Mouse (Mus musculus): ENCODE data around the gene Inpp5e.

The Inpp5e gene

DNA sequence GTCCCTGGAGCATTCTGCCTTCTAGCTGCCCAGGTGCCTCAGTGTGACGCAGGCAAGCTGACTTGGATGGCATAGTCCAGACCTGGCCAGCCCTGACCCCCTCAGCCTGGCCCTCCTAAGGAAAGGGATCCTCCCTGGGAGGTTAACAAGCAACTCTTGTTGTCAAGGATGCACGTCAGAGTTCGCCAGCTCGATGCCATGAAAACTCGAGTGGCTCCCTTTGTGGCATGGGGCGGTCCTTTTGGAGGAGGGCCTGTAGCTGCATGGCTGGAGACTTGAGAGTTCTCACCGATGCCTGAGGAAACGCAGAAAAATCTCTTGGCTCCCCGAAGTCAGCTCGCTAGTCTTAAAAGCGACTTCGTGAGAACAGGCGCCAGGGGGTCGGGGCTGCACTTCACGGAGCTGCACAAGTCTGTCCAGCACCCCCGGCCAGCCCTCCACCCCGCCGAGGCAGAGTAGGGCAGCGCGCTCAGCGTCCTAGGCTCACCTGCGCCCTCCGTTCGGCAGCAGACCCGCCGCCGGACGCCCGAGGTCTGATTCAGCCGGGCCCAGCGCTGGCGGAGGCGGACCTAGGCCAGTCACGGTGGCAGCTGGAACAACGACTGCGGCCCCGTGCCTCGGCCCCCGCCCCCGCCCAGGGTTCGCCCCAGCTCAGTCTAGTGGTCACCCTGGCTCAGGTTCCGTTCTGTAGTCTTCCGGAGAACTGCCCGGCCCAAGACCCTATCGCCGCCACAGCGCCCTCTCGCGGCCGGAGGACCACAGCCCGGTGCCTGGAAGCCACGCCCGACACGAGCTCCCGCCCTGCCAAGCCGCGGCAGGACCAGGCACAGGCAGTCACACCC lies at the start of gene Inpp5e:
Gene Inpp5e, minus strand, starts transcription at position 689 of the 842 bp plus-strand sequence.
- DNase-seq (ENCODE audit: low spot score): peak; percentile 93

DNA sequence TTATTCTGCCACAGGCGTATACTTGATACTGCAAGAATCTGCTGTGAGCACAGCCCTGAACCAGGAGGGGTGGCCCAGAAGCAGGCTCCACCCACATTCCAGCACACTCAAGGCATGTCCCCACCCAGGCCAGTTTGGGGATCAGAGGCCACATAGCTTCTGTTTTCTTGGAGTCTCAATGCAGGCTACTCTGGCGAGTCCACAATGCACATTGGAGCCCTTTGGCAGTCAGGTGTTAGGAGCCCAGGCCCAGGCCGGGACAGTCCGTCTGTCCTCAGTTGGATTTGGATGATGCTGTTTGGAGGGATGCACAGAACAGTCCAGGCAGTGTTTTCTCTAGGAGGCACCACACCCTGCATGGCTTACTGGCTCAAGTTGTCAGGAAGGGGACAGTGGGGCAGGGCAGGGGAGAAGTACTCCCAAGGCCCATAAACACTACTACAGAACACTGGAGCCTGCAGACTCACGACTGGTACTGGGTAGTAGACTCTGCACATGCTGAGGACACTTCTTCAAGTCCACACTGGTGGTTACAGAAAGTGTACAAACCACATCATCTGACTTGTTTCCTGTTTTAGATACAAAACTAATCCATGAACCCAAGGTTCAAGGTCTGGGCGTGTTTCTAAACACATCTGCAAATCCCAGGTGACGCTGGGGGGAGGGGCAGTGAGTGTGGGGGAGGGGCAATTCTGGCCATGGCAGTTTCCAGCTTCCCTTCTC lies 49.6 kb upstream of the Inpp5e start:
- no peak for DNase-seq (ENCODE audit: low spot score)

DNA sequence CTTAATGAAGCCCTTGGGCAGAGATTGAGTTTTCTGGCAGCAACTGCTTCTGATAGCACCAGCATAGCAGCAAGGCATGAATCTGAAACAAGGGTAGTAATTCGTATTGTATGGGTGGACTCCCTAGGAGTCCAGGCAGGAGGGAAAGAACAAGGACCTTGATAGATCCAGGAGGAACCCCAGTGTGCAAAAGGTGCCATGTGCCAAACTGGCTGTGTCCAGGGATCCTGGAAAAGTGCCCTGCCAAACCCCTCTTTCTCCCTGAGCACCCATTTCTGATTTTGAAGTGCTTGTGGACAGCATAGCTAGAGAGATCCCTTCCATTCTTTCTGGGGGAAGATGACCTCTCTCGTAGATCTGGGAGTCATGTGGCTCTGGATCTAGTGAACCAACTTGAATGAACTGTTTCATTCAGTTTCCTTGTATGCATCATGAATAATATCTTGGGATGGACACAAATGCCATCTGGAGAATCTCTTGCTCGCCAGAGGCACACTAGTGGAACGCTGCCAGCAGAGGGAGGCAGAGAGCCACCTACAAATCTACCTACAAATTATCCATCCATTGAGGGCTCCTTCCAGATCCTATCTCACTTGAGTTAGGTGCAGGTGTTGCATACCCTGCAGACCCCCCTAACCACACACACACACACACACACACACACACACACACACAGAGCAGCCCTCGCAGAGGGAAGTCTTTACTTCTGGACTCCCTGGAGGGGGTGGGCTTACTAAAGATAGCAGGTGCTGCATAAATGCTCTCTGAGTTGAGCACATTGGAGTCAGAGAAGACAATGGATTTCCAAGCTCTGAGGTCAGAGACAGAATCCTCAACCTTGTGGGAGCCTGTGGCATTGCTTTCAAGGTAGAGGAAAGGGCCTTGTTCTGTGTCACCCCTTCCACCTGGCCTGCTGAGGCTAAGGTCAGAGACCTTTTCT lies 40.4 kb upstream of the Inpp5e start:
- peak; percentile 75 for DNase-seq (ENCODE audit: low spot score)

DNA sequence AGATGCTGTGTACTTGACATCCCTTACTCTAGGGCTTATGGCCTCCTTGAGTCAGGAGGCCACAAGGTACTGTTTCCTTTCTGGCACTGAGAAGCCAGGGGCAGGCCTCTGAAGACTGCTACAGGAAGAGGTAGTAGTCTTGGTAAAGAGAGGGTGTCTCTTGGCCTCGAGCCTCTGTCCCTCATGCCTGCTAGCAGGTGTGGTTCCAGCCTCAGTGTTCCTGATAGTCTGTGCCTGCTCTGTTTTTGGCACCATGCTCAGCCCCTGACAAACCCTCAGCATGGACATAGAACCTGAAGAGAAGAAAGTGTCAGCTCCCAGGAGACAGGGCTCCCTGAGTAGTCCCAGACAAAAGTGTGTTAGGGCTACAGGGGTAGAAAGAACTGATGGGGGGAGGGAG lies 38.4 kb upstream of the Inpp5e start:
- no peak for DNase-seq (ENCODE audit: low spot score)

DNA sequence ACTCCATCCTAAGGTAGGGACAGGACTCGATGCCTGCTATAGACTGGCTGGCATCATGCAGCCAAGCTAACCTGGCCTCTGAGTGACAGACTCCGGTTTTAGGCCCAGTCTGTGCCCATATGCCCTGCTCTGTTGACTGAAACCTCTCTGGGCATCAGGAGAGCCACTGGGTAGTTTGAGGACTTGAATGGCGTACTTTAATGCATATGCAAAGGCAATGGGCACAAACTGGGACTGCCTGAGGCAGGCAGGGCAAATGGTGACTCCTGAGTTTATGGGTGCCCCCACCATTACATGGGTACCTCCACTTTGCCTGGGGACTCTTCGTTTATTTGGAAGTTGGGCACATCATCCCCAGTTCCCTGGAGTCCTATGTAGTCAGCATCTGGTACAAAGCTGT lies 37.7 kb upstream of the Inpp5e start:
- DNase-seq (ENCODE audit: low spot score): no peak

DNA sequence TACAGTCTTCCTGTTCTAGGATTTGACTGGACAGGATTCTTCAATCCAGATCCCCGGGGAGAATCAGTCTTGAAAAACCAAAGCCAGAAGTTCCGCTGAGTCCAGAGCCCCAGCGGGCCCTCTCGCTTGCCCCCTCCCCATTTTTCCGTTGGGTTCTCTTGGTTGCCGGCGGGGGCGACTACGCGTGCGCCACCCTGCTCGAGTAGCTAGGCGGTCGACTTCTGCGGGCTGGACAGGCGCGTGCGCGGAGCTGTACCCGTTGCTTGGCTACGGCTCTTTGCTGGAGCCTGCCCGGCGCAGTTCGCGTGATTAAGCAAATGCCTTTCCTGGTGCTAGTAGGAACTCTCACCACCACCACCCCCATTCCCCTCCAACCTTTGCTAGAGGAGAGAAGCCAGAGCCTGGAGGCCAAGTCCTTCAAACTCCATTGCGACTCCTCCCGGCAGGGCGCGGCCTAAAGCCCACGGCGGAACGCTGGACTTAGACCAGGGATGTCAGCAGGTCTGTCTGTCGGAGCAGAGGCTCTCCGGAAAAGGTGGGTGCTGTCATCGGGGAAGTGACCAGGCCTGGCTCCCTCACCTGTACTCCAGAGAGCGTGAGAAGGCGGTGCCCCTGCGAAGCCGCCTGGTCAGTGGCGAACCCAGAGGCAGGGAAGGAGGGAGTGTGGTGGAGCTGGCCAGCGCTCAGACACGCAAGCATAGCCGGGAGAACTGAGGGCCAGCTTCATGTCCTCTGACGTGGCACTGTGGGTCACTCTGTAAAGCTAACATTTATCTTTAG lies 36.9 kb upstream of the Inpp5e start:
- peak; percentile 92 for DNase-seq (ENCODE audit: low spot score)

DNA sequence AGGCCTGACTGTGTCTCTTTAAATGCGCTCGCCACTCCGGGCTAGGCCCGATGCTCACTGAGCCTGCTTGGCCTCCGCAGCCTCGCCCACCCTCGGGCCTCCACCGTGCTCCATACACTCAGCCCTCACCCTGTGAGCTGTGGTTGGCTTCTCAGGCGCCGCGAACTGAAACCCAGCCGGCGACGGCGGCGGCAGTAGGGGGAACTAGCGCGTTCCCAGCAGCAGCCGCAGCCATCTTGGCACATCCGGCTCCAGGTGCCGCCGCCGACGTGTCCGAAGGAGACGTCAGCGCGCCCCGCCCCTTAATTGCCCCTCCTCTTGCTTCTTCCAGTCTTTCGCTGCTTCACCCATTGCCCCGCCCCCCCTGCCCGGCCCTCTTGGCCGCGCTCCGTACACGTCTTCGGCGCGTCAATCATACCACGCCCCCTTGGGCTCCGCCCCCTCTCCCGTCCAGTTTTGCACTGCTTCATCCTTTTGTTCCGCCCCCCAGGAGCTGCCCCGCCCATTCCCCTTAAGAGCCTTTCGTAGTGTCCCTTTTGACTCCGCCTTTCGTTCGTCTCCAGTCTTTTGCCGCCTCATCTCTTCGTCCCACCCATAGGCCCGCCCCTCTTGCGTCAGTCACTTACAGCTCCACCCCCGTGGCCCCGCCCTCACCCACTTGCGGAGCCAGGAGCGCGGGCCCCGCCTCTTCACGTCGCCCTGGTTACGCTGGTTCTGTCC lies 36.1 kb upstream of the Inpp5e start, which contains the start of gene Sec16a:
Gene Sec16a, minus strand, starts transcription at position 271 of the 720 bp plus-strand sequence.
- DNase-seq (ENCODE audit: low spot score): peak; percentile 99

DNA sequence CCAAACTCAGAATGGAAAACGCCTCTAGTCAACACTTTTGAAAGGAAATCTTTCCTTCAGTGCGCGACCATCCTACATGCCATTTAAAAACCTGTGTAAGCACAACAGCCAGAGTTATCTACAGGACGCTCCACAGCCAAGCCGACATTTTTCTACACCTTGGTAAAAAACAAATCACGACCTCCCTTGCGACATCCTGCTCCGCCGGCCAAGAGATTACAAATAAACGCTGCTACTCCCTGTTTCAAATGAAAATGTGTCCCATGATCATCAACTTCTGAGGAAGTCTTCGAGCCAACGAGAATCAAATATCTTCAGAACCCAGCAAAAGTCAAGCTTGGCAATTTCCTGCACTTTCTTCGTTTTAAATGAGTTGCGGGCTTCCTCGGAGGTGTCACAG lies 35.4 kb upstream of the Inpp5e start:
- DNase-seq (ENCODE audit: low spot score): no peak

DNA sequence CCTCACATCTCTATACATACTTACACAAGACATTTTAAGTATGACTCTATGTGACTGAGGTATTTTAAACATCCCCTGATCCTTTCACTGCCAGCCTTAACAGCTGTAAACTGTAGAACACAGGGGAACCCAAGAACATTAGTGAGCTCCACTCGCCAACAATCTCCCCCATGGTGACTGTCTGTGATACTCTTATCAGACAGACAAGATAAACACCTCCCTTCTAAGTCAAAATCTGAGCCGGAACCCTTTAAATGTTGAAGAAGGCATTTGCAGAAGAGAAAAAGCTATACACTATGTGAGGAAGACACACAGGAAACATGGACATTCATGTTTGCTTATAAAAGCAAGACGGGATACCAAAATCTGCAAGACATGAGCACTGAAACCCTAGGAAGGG lies 34.9 kb upstream of the Inpp5e start:
- no peak for DNase-seq (ENCODE audit: low spot score)

DNA sequence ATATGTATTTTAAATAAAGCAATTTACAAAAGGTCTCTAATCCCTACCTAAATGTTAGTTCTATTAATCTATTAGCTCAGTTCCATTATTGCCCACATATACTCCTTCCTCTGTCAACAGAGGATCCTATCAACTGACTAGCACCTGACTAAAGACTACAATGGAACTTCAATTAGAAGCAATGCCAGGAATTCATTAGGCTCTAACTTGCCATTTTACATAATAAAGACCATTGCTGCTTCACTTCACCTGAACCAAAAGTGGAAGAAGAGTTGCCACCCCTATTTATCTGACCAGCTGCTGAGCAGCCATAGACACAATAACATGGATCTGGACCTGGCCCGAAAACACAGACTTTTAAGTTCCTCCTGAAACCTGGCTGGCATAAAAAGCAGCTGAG lies 33.8 kb upstream of the Inpp5e start:
- DNase-seq (ENCODE audit: low spot score): no peak

DNA sequence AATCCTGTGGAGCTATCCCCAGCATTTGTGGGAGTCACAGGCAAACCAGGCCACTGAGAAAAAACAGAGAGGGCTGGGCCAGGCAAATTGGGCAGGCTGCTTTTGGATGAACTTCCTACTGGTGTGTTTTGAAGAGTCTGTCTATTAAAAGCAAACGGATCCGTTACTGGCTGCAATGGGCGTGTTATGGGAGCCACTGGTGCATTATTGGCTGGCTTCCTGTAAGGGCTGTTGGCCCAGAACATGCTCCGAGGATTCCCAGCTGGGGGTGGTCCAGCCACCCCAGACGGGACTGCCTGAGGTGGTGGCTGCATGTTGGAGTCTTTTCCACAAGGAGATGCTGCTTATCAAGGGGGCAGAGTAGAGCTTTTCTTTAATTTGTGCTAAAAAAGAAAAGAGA lies 32.7 kb upstream of the Inpp5e start:
- peak; percentile 34 for DNase-seq (ENCODE audit: low spot score)

DNA sequence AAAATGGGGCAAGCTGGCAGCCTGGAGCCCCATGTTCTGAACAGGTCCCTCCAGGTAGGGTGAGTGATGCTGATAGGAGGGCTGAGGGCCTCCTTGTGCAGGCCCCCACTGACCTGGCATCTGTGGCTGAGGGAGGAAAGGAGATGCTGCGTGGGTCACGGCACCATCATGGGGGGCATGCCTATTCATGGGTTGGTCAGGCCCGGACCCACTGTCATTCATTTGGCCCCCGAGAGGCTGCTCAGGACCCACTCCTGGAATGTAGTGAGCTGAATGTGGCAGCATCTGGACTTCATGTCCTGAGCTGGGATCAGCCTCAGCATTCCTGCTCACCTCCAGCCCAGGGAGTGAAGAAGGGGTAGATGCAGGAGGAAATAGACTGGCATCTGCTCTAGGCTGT lies 32.3 kb upstream of the Inpp5e start:
- DNase-seq (ENCODE audit: low spot score): no peak

DNA sequence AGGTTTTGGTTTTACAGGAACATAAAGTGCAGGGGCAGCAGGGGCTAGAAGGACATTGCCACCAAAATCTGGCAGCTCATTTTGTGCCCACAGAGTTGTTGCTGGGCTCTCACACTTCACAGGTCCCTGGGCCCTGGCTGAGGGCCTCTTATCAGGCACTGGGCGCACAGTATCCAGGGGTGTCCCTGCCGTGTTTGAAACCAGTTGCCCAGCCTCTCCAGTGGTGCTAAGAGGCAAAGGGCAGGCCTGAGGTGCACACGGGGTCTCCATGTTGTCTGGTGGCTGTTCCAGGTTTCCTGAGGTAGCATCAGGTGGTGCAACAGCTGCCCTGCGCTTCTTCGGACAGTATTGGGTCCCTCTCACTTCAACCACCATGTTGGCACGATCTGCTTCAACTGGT lies 30.7 kb upstream of the Inpp5e start:
- DNase-seq (ENCODE audit: low spot score): no peak

DNA sequence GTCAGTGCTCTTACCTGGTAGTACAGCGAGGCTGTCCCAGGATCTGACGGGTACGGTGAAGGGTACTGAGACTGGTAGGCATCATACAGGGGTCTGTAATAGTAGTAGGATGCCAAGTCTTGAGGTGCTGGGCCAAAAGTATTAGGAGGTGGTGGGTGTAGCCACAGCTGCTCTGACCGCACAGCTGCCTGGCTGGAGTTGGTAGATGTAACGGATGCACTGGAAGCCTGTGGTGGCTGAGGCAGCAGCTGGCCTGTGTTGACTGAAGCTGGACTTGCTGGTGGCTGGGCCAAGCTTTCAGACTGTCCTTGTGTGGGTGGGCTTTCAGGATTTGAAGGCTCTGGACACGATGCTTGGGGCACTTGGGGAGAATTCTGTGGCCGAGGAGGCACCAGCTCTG lies 29.4 kb upstream of the Inpp5e start:
- no peak for DNase-seq (ENCODE audit: low spot score)

DNA sequence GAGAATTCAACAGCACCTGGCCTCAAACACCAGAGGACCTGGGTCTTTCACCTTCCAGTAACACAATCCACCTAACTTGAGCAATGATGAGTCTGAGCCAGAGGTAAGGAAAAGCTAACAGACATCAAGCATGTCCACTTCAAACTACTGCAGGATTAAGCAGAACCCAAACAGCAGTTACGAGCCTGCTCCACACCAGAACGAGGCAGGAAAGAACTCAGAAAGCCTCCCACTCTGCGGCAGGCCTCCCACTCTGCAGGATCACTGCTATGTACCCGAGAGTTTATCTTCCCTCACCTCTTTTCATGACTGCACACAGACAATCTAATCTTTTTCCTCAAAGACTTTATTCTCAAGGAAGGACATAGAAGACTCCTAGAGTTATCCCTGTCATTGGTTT lies 28.2 kb upstream of the Inpp5e start:
- DNase-seq (ENCODE audit: low spot score): no peak

DNA sequence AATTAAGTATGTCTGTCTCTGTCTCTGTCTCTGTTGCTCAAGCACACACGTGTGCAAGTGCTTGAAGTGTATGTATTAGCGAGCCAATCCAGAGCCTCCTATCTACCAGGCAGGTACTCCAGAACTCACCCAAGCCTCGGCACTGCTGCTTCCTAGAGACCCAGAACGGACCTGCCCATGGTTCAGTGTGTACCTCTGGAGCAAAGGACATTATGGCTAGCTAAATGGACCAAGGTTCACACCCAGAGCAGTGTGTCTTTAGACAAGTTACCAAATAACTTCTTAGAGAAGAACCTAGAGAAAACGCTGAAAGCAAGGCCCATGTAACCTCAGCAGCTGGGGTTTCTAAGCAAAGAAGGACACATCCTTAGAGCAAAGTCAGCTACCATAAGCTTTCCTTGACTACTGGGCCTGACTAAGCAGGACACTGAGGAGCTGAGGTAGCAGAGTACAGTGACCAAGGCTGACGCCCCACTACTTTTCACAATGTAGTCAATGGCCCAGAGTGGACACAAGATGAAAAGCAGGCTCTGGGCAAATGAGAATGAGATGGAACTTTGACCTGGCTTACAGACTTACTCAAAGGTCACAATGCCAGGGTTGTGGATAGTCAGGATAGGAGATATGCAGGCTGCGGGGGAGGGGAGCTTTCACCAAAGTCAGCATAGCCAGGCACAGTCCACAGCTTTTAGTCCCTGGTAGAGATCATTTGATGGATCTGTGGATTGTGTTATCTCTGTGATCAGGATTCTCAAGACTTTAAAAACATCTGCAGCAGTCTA lies 26.0 kb upstream of the Inpp5e start:
- DNase-seq (ENCODE audit: low spot score): no peak

DNA sequence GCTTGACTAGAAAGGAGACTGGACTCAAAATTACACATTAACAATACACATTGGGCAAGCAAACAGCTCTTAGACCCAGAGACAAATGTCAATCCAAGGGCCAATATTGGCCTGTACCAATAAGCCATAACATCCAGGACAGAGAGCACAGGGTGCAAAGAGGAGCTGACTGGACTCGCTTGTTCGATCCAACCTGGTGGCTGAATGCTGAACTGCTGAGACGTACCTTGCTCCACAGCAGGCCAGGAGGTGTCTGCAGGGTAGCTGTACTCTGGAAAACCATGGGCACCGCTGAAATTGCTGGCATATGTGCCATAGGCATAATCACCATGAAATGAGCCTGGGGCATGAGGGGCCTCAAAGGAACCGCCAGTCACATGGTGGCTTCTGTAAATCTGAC lies 20.8 kb upstream of the Inpp5e start:
- DNase-seq (ENCODE audit: low spot score): no peak

DNA sequence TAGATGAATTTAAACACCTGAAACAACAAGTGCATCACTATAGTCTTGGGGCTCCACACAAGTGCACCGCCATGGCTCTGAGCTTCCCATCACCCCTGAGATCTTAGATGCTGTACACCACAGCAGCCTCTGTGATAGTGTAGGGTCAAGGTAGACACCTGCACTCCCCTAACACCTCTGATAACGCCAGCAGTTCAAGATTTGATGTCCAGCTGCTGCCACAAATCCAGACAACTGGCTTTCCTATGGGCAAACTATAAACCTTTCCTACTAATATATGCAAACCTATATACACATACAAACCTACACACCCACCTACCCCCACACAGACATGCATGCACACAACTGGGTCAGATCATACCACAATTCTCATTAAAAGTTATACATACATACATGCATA lies 15.5 kb upstream of the Inpp5e start:
- no peak for DNase-seq (ENCODE audit: low spot score)

DNA sequence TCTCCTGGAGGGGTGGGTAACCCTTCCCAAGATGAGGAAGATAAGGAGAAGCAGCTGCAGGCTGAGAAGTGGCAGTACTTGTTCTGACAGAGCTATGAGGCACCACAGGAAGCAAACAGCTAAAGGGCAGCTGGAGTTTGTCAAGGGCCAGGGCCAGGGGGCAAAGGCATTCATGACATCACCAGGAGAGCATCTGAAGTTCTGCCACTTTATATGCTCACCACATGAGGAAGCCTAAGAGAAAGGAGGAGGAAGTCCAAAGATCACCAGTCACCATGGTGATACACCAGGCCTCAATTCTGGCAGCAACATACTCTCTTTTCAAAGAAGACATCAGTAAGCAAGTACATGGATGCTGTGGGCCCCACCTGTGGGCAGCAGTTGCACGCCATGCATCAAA lies 14.1 kb upstream of the Inpp5e start:
- DNase-seq (ENCODE audit: low spot score): peak; percentile 78

DNA sequence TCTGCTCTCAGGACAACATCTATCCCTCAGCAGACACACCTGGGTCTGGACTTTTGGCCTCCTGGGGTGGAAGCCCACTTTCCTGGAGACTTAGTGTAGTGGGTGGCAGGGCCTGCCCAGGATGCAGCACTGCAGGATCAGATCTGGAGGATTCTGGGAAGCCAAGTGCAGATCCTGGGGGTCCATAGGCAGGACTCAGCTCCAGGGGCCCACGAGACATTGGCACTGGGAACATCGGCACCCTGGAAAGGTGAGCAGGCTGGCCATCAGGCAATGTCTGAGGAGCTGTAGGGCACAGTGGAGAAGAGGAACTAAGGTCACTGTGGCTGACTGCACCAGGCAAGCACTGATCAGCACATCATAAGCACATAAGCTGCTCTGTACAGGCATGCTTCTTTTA lies 13.0 kb upstream of the Inpp5e start:
- DNase-seq (ENCODE audit: low spot score): no peak
